Mouse (Mus musculus): Measurements from ENCODE around the gene Rbm14. TPM values are rescaled to one million over a fixed set of nuclear protein-coding genes. Genes with fewer than 3 reads are reported as not detected.

Rbm14 gene
- total RNA-seq (2021), result 10 to 100 TPM; 41.2 to 49.4 TPM
- long read RNA-seq, transcript Rbm14-201 (3 exons, 3,165 nt), result major isoform, 12 of 18 reads
- long read RNA-seq, partial matches to known transcripts, result 5 of 18 reads
- long read RNA-seq, other reads (novel, unspliced or antisense), result 0 of 18 reads

GRCm38 (mm10) chr19:4811063-4811908, at the start of gene Rbm14, which contains the start of gene Gm21992:
Gene Rbm14, minus strand, starts transcription at chr19:4811634.
Gene Gm21992, minus strand, starts transcription at chr19:4811612.
- peak; percentile 97 to 98 for DNase-seq (ENCODE audit: low spot score in 2 of 2)

GRCm38 (mm10) chr19:4859081-4859480, 47.6 kb upstream of the Rbm14 start:
- DNase-seq (ENCODE audit: low spot score in 2 of 2), result no peak

- no peak for DNase-seq (ENCODE audit: low spot score in 2 of 2)
These were observed 44.5 kb upstream of the Rbm14 start for GRCm38 (mm10) chr19:4855951-4856350.

- no peak for DNase-seq (ENCODE audit: low spot score in 2 of 2)
These were observed 44.0 kb upstream of the Rbm14 start for GRCm38 (mm10) chr19:4855470-4855820.

- peak; percentile 84 to 89 for DNase-seq (ENCODE audit: low spot score in 2 of 2)
These were observed 43.4 kb upstream of the Rbm14 start, which contains the start of gene Ctsf for GRCm38 (mm10) chr19:4854552-4855469. Gene Ctsf, plus strand, starts transcription at chr19:4855130.

- no peak for DNase-seq (ENCODE audit: low spot score in 2 of 2)
These were observed 38.8 kb upstream of the Rbm14 start for GRCm38 (mm10) chr19:4850281-4850680.

GRCm38 (mm10) chr19:4849800-4850199, 38.4 kb upstream of the Rbm14 start:
- DNase-seq (ENCODE audit: low spot score in 2 of 2), result no peak

GRCm38 (mm10) chr19:4847490-4847889, 36.1 kb upstream of the Rbm14 start:
- DNase-seq (ENCODE audit: low spot score in 2 of 2), result no peak

GRCm38 (mm10) chr19:4845846-4846245, 34.4 kb upstream of the Rbm14 start:
- DNase-seq (ENCODE audit: low spot score in 2 of 2), result no peak

- DNase-seq (ENCODE audit: low spot score in 2 of 2), result no peak
These were observed 31.2 kb upstream of the Rbm14 start for GRCm38 (mm10) chr19:4842611-4843010.

- DNase-seq (ENCODE audit: low spot score in 2 of 2), result no peak
These were observed 29.4 kb upstream of the Rbm14 start for GRCm38 (mm10) chr19:4840848-4841247.

GRCm38 (mm10) chr19:4839149-4839548, 27.7 kb upstream of the Rbm14 start, which contains the start of the genes Ccs and Ccdc87:
Gene Ccs, minus strand, starts transcription at chr19:4839332.
Gene Ccdc87, plus strand, starts transcription at chr19:4839366.
- DNase-seq (ENCODE audit: low spot score in 2 of 2), result peak; percentile 93 to 95

GRCm38 (mm10) chr19:4838526-4839140, 27.2 kb upstream of the Rbm14 start:
- DNase-seq (ENCODE audit: low spot score in 2 of 2), result no peak

- no peak for DNase-seq (ENCODE audit: low spot score in 2 of 2)
These were observed 25.6 kb upstream of the Rbm14 start for GRCm38 (mm10) chr19:4837049-4837448.

GRCm38 (mm10) chr19:4836096-4836495, 24.7 kb upstream of the Rbm14 start:
- no peak for DNase-seq (ENCODE audit: low spot score in 2 of 2)

- no peak for DNase-seq (ENCODE audit: low spot score in 2 of 2)
These were observed 22.5 kb upstream of the Rbm14 start for GRCm38 (mm10) chr19:4833977-4834376.

- peak; percentile 79 to 81 for DNase-seq (ENCODE audit: low spot score in 2 of 2)
These were observed 17.7 kb upstream of the Rbm14 start for GRCm38 (mm10) chr19:4829156-4829555.

GRCm38 (mm10) chr19:4828444-4829114, 17.1 kb upstream of the Rbm14 start:
- DNase-seq (ENCODE audit: low spot score in 2 of 2), result no peak

- DNase-seq (ENCODE audit: low spot score in 2 of 2), result peak; percentile 74 to 81
These were observed 9.4 kb upstream of the Rbm14 start for GRCm38 (mm10) chr19:4820678-4821303.

Data from layer of hippocampus, postnatal 10 days (tissue).